Mouse (Mus musculus): ENCODE measurements around the gene Arsg. TPM values are rescaled to one million over a fixed set of nuclear protein-coding genes. Genes with fewer than 3 reads are reported as not detected.
"Not testable (repeated sequence)": the region's sequence is repeated elsewhere in the genome, so short reads cannot be mapped to it uniquely, and the experiment has no call there.

The Arsg gene
- total RNA-seq, 1 experiment from 2014 or later: 7.0 TPM

GRCm38 (mm10) chr11:109468133-109468532 lies 5.0 kb upstream of the Arsg start:
- DNase-seq: no peak

GRCm38 (mm10) chr11:109470170-109470569 lies 3.0 kb upstream of the Arsg start:
- no peak for DNase-seq

- DNase-seq: no peak
Observed at GRCm38 (mm10) chr11:109470921-109471861, 2.0 kb upstream of the Arsg start.

GRCm38 (mm10) chr11:109472171-109472691 lies 943 bp upstream of the Arsg start:
- DNase-seq: peak; percentile 53

- no peak for DNase-seq
Observed at GRCm38 (mm10) chr11:109472821-109473170, 378 bp upstream of the Arsg start.

GRCm38 (mm10) chr11:109474086-109474742 lies 1.0 kb downstream of the Arsg start:
- DNase-seq: no peak

GRCm38 (mm10) chr11:109474836-109475235 lies 1.7 kb downstream of the Arsg start:
- DNase-seq: no peak

- no peak for DNase-seq
Observed at GRCm38 (mm10) chr11:109475717-109476116, 2.5 kb downstream of the Arsg start.

- DNase-seq: no peak
Observed at GRCm38 (mm10) chr11:109476241-109476640, 3.1 kb downstream of the Arsg start.

GRCm38 (mm10) chr11:109476653-109477052 lies 3.5 kb downstream of the Arsg start:
- DNase-seq: no peak

- DNase-seq: no peak
Observed at GRCm38 (mm10) chr11:109477606-109478380, 4.6 kb downstream of the Arsg start.

- no peak for DNase-seq
Observed at GRCm38 (mm10) chr11:109479575-109480285, 6.6 kb downstream of the Arsg start.

GRCm38 (mm10) chr11:109480440-109480839 lies 7.3 kb downstream of the Arsg start:
- no peak for DNase-seq

- peak; percentile 65 for DNase-seq
Observed at GRCm38 (mm10) chr11:109485398-109486045, 12.3 kb downstream of the Arsg start.

- DNase-seq: no peak
Observed at GRCm38 (mm10) chr11:109487111-109487510, 13.9 kb downstream of the Arsg start.

- no peak for DNase-seq
Observed at GRCm38 (mm10) chr11:109487991-109488684, 15.0 kb downstream of the Arsg start.

GRCm38 (mm10) chr11:109489763-109490162 lies 16.6 kb downstream of the Arsg start:
- no peak for DNase-seq

GRCm38 (mm10) chr11:109491844-109492243 lies 18.7 kb downstream of the Arsg start:
- no peak for DNase-seq

- DNase-seq: not testable (repeated sequence)
Observed at GRCm38 (mm10) chr11:109492847-109493464, 19.8 kb downstream of the Arsg start.

Measured in adrenal gland, postnatal 14 days (tissue).